In the genomic region with DNA sequence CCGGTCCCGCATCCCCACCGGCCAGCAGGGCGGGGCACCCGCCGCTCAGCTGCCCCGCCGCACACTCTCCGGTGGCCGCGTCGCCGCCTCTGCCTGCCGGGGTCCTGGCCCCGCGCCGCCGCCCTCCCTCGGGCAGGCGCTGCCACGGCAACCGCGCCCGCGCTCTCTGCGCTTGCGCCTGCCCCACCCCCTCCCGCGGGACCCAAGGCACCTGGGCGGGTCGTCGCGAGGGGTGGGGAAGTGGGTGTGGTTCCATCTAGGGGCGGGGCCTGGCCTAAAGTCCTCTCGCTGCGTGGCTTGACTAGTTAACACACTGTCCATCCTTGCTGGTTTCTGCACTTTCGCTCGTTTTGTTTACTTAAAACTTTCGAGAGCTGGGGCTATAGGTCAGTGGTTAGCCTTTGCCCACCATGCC, we compare ENCODE assay signal across 8 mouse cellular contexts. TPM values are rescaled to one million over a fixed set of nuclear protein-coding genes. Genes with fewer than 3 reads are reported as not detected.
DNase-seq lines count a peak whose midpoint lies in the region; ATAC-seq and TF ChIP-seq lines count a peak whose summit lies in the region.

A gene (minus strand): TSS at position 163 of the 415 bp plus-strand sequence.

- no peak for TF ChIP-seq POLR2A in kidney, adult 2 months (IDR thresholded peaks at IDR 0.05; ENCODE audit: low read depth, low read length)
- TF ChIP-seq POLR2A in small intestine, adult 2 months (IDR thresholded peaks at IDR 0.05; ENCODE audit: low read depth, low read length), result 0 out of 2 replicates have a peak, but pooled peaks have one; percentile 12

- under 1% methylated on average over 35 of the region's 39 CpGs for WGBS in embryonic facial prominence, embryonic 13.5 days
- WGBS in kidney, adult 2 months, result under 1% methylated on average over 38 of the region's 39 CpGs
- 2% methylated on average over 39 of the region's 39 CpGs for WGBS in limb, embryonic 11.5 days
- WGBS in midbrain, embryonic 13.5 days, result under 1% methylated on average over 35 of the region's 39 CpGs
- WGBS in small intestine, adult 2 months, result 1% methylated on average over 39 of the region's 39 CpGs

- 0 out of 2 replicates have a peak, but pooled peaks cover 10% of the 10 kb centered on the region for H3K36me3 ChIP-seq in embryonic facial prominence, embryonic 13.5 days
- H3K36me3 ChIP-seq in kidney, adult 2 months (ENCODE audit: control insufficient read depth, insufficient read depth, low read length), result no peaks in the 10 kb centered on the region
- H3K36me3 ChIP-seq in limb, embryonic 11.5 days (ENCODE audit: control insufficient read depth, insufficient read depth, low read length), result peaks cover 5% of the 10 kb centered on the region; the same call in 1 of the 2 replicates
- H3K36me3 ChIP-seq in midbrain, embryonic 13.5 days, result peaks cover 3% of the 10 kb centered on the region; the same call in 1 of the 2 replicates
- no peaks in the 10 kb centered on the region for H3K36me3 ChIP-seq in small intestine, adult 2 months (ENCODE audit: control insufficient read depth, insufficient read depth, low read length)

- H3K9me3 ChIP-seq in embryonic facial prominence, embryonic 13.5 days, result no peaks in the 10 kb centered on the region
- H3K9me3 ChIP-seq in limb, embryonic 11.5 days (ENCODE audit: control insufficient read depth, low read length), result no peaks in the 10 kb centered on the region
- H3K9me3 ChIP-seq in midbrain, embryonic 13.5 days, result no peaks in the 10 kb centered on the region

- peak; percentile 86 for DNase-seq in 3T3-L1 (ENCODE audit: low read depth, low spot score)
- peak; percentile 84 to 88 for DNase-seq in adrenal gland, postnatal 4 days (ENCODE audit: low spot score in 2 of 2)
- DNase-seq in heart, adult 18-20 months, result peak; percentile 94 to 95
- peak; percentile 96 for DNase-seq in kidney, adult 2 months
- DNase-seq in limb, embryonic 11.5 days (ENCODE audit: low spot score), result peak; percentile 92

- no peak for TF ChIP-seq CTCF in kidney, adult 2 months (conservative IDR thresholded peaks at IDR 0.05; ENCODE audit: insufficient read depth, insufficient read length, low read depth, low read length)
- TF ChIP-seq CTCF in small intestine, adult 2 months (IDR thresholded peaks at IDR 0.05; ENCODE audit: extremely low read depth, insufficient read length, insufficient replicate concordance, low read depth, low read length), result no peak

- peak; percentile 89 for ATAC-seq in embryonic facial prominence, embryonic 13.5 days (ENCODE audit: insufficient number of reproducible peaks, insufficient read depth, low FRiP score, low TSS enrichment, low read depth)
- ATAC-seq in limb, embryonic 11.5 days (ENCODE audit: insufficient number of reproducible peaks, low FRiP score, low TSS enrichment, low read depth), result peak; percentile 91
- ATAC-seq in midbrain, embryonic 13.5 days, result peak; percentile 89

- H3K27ac ChIP-seq in embryonic facial prominence, embryonic 13.5 days, result peak within 1 kb of the TSS; percentile 71
- H3K27ac ChIP-seq in kidney, adult 2 months (ENCODE audit: insufficient read depth, low read depth, low read length), result peak within 1 kb of the TSS; percentile 6; the same call in 1 of the 2 replicates
- H3K27ac ChIP-seq in limb, embryonic 11.5 days (replicated peaks; ENCODE audit: low read depth, low read length), result no peak within 1 kb of the TSS
- H3K27ac ChIP-seq in midbrain, embryonic 13.5 days, result peak within 1 kb of the TSS; percentile 37; the same call in 1 of the 2 replicates
- 0 out of 2 replicates have a peak within 1 kb of the TSS, but pooled peaks have one; percentile 2 for H3K27ac ChIP-seq in small intestine, adult 2 months (ENCODE audit: insufficient read depth, low read depth, low read length)

- peak within 1 kb of the TSS; percentile 82 for H3K9ac ChIP-seq in embryonic facial prominence, embryonic 13.5 days
- peak within 1 kb of the TSS; percentile 78 for H3K9ac ChIP-seq in limb, embryonic 11.5 days (ENCODE audit: low read length)
- peak within 1 kb of the TSS; percentile 81 for H3K9ac ChIP-seq in midbrain, embryonic 13.5 days (replicated peaks)

- peaks cover 24% of the 10 kb centered on the region for H3K4me1 ChIP-seq in embryonic facial prominence, embryonic 13.5 days
- no peaks in the 10 kb centered on the region; the same call in 1 of the 2 replicates for H3K4me1 ChIP-seq in kidney, adult 2 months (ENCODE audit: control insufficient read depth, insufficient read depth, low read length)
- H3K4me1 ChIP-seq in limb, embryonic 11.5 days (ENCODE audit: control insufficient read depth, insufficient read depth, low read length), result 0 out of 2 replicates have a peak, but pooled peaks cover 4% of the 10 kb centered on the region
- peaks cover 30% of the 10 kb centered on the region for H3K4me1 ChIP-seq in midbrain, embryonic 13.5 days (replicated peaks)
- peaks cover 2% of the 10 kb centered on the region; the same call in 1 of the 2 replicates for H3K4me1 ChIP-seq in small intestine, adult 2 months (ENCODE audit: control insufficient read depth, insufficient read depth, insufficient read length, low read length)

- peak within 1 kb of the TSS; percentile 63 for H3K4me3 ChIP-seq in embryonic facial prominence, embryonic 13.5 days
- peak within 1 kb of the TSS; percentile 80 for H3K4me3 ChIP-seq in kidney, adult 2 months (ENCODE audit: insufficient read depth, low read depth, low read length)
- H3K4me3 ChIP-seq in limb, embryonic 11.5 days (ENCODE audit: low read depth, low read length), result peak within 1 kb of the TSS; percentile 69
- H3K4me3 ChIP-seq in midbrain, embryonic 13.5 days (replicated peaks), result peak within 1 kb of the TSS; percentile 62
- H3K4me3 ChIP-seq in small intestine, adult 2 months (ENCODE audit: low read depth, low read length), result peak within 1 kb of the TSS; percentile 88

- H3K4me2 ChIP-seq in embryonic facial prominence, embryonic 13.5 days, result peak within 1 kb of the TSS; percentile 84
- H3K4me2 ChIP-seq in limb, embryonic 11.5 days (ENCODE audit: low read depth, severe bottlenecking), result peak within 1 kb of the TSS; percentile 85
- H3K4me2 ChIP-seq in midbrain, embryonic 13.5 days (replicated peaks), result peak within 1 kb of the TSS; percentile 74

- H3K27me3 ChIP-seq in embryonic facial prominence, embryonic 13.5 days, result no peaks in the 10 kb centered on the region
- no peaks in the 10 kb centered on the region for H3K27me3 ChIP-seq in kidney, adult 2 months (replicated peaks; ENCODE audit: control insufficient read depth, insufficient read depth, low read length)
- no peaks in the 10 kb centered on the region for H3K27me3 ChIP-seq in limb, embryonic 11.5 days (ENCODE audit: control insufficient read depth, insufficient read depth, low read length)
- H3K27me3 ChIP-seq in midbrain, embryonic 13.5 days, result no peaks in the 10 kb centered on the region
- 0 out of 2 replicates have a peak, but pooled peaks cover 3% of the 10 kb centered on the region for H3K27me3 ChIP-seq in small intestine, adult 2 months (ENCODE audit: control insufficient read depth, insufficient read depth, low read length)

RNA-seq across cellular contexts. Expression of the gene that starts here (rescaled TPM):
- total RNA-seq in adrenal gland, postnatal 4 days (2021), result 10 to 100 TPM; 41.1 to 48.5 TPM
- polyA plus RNA-seq in embryonic facial prominence, embryonic 13.5 days (2015; fragmentation: Nextera tagmentation; extraction: Ambion mirVana), result 27.5 and 30.7 TPM in 2 replicates
- 10 to 100 TPM; 10.5 to 13.4 TPM for total RNA-seq in heart, adult 18-20 months (2021)
- polyA plus RNA-seq in kidney, adult 2 months (2012; rRNA removed), result 22.4 and 24.8 TPM in 2 replicates
- 27.3 and 31.1 TPM in 2 replicates for polyA plus RNA-seq in limb, embryonic 11.5 days (2014; fragmentation: Nextera tagmentation; extraction: Ambion mirVana)
- polyA plus RNA-seq in midbrain, embryonic 13.5 days (2015; fragmentation: Nextera tagmentation; extraction: Ambion mirVana), result 15.5 and 17.0 TPM in 2 replicates
- polyA plus RNA-seq in small intestine, adult 2 months (2012; rRNA removed), result 4.7 and 5.8 TPM in 2 replicates
